Mouse (Mus musculus): ENCODE measurements around the gene Kcnk10. TPM values are rescaled to one million over a fixed set of nuclear protein-coding genes. Genes with fewer than 3 reads are reported as not detected.

Gene Kcnk10
- polyA plus RNA-seq, 1 experiment from 2014 or later: 47.6 TPM

- 13% methylated on average over 8 of the region's 8 CpGs for WGBS
- H3K4me3 ChIP-seq (replicated peaks): no peak overlapping the region
- peak overlapping the region; percentile 79 for H3K27ac ChIP-seq
- H3K27me3 ChIP-seq: no peaks in the 10 kb centered on the region
- no peaks in the 10 kb centered on the region for H3K9me3 ChIP-seq
- no peak overlapping the region for H3K4me2 ChIP-seq
- H3K4me1 ChIP-seq: peaks cover 47% of the 10 kb centered on the region
- H3K36me3 ChIP-seq (replicated peaks): peaks cover 11% of the 10 kb centered on the region
- H3K9ac ChIP-seq: no peak overlapping the region
- ATAC-seq (ENCODE audit: low FRiP score): peak; percentile 71
Observed at GRCm38 (mm10) chr12:98477673-98478461, 100.2 kb downstream of the Kcnk10 start.

GRCm38 (mm10) chr12:98471232-98471631 is 106.9 kb downstream of the Kcnk10 start:
- Histone ChIP-seq H3K4me3 (replicated peaks) (no peak overlapping the region), H3K27me3 (no peaks in the 10 kb centered on the region), H3K4me2 (no peak overlapping the region), H3K9ac (no peak overlapping the region), H3K27ac (no peak overlapping the region), H3K9me3 (no peaks in the 10 kb centered on the region), H3K36me3 (replicated peaks) (peaks cover 10% of the 10 kb centered on the region), H3K4me1 (no peaks in the 10 kb centered on the region)
- 85% methylated on average over 5 of the region's 5 CpGs for WGBS
- ATAC-seq (ENCODE audit: low FRiP score): no peak

- no peak overlapping the region for H3K4me2 ChIP-seq
- no peaks in the 10 kb centered on the region for H3K4me1 ChIP-seq
- H3K9me3 ChIP-seq: no peaks in the 10 kb centered on the region
- 89% methylated on average over 3 of the region's 3 CpGs for WGBS
- H3K9ac ChIP-seq: no peak overlapping the region
- H3K27me3 ChIP-seq: no peaks in the 10 kb centered on the region
- ATAC-seq (ENCODE audit: low FRiP score): no peak
- no peak overlapping the region for H3K4me3 ChIP-seq (replicated peaks)
- peaks cover 10% of the 10 kb centered on the region for H3K36me3 ChIP-seq (replicated peaks)
- no peak overlapping the region for H3K27ac ChIP-seq
Observed at GRCm38 (mm10) chr12:98470097-98470496, 108.0 kb downstream of the Kcnk10 start.

- H3K4me3 ChIP-seq (replicated peaks): no peak overlapping the region
- H3K9me3 ChIP-seq: no peaks in the 10 kb centered on the region
- H3K4me1 ChIP-seq: no peaks in the 10 kb centered on the region
- no peak overlapping the region for H3K9ac ChIP-seq
- no peak overlapping the region for H3K4me2 ChIP-seq
- peaks cover 5% of the 10 kb centered on the region; the same call in 1 of the 2 replicates for H3K36me3 ChIP-seq (replicated peaks)
- ATAC-seq (ENCODE audit: low FRiP score): no peak
- WGBS: 96% methylated on average over 4 of the region's 4 CpGs
- H3K27ac ChIP-seq: no peak overlapping the region
- H3K27me3 ChIP-seq: no peaks in the 10 kb centered on the region
Observed at GRCm38 (mm10) chr12:98467793-98468192, 110.3 kb downstream of the Kcnk10 start.

GRCm38 (mm10) chr12:98459889-98460288 is 118.2 kb downstream of the Kcnk10 start:
- no peak overlapping the region for H3K4me3 ChIP-seq (replicated peaks)
- no peak overlapping the region for H3K9ac ChIP-seq
- H3K4me1 ChIP-seq: no peaks in the 10 kb centered on the region
- 57% methylated on average over 3 of the region's 3 CpGs for WGBS
- no peaks in the 10 kb centered on the region for H3K9me3 ChIP-seq
- no peak overlapping the region for H3K27ac ChIP-seq
- H3K36me3 ChIP-seq (replicated peaks): peaks cover 8% of the 10 kb centered on the region; the same call in 1 of the 2 replicates
- H3K27me3 ChIP-seq: no peaks in the 10 kb centered on the region
- no peak overlapping the region for H3K4me2 ChIP-seq
- no peak for ATAC-seq (ENCODE audit: low FRiP score)

- Histone ChIP-seq H3K27me3 (no peaks in the 10 kb centered on the region), H3K36me3 (replicated peaks) (peaks cover 14% of the 10 kb centered on the region; the same call in 1 of the 2 replicates), H3K9ac (no peak overlapping the region), H3K27ac (no peak overlapping the region), H3K4me3 (replicated peaks) (no peak overlapping the region), H3K4me1 (no peaks in the 10 kb centered on the region), H3K4me2 (no peak overlapping the region), H3K9me3 (no peaks in the 10 kb centered on the region)
- 85% methylated on average over 4 of the region's 4 CpGs for WGBS
- ATAC-seq (ENCODE audit: low FRiP score): no peak
Observed at GRCm38 (mm10) chr12:98458944-98459343, 119.2 kb downstream of the Kcnk10 start.

- H3K27ac ChIP-seq: no peak overlapping the region
- peaks cover 19% of the 10 kb centered on the region for H3K36me3 ChIP-seq (replicated peaks)
- H3K27me3 ChIP-seq: no peaks in the 10 kb centered on the region
- H3K9ac ChIP-seq: no peak overlapping the region
- 89% methylated on average over 5 of the region's 5 CpGs for WGBS
- no peak overlapping the region for H3K4me3 ChIP-seq (replicated peaks)
- no peak overlapping the region for H3K4me2 ChIP-seq
- ATAC-seq (ENCODE audit: low FRiP score): no peak
- H3K9me3 ChIP-seq: no peaks in the 10 kb centered on the region
- no peaks in the 10 kb centered on the region for H3K4me1 ChIP-seq
Observed at GRCm38 (mm10) chr12:98458516-98458915, 119.6 kb downstream of the Kcnk10 start.

GRCm38 (mm10) chr12:98453161-98453560 is 124.9 kb downstream of the Kcnk10 start:
- Histone ChIP-seq H3K4me2 (no peak overlapping the region), H3K9me3 (no peaks in the 10 kb centered on the region), H3K27ac (no peak overlapping the region), H3K36me3 (replicated peaks) (peaks cover 29% of the 10 kb centered on the region), H3K9ac (no peak overlapping the region), H3K27me3 (no peaks in the 10 kb centered on the region), H3K4me3 (replicated peaks) (no peak overlapping the region), H3K4me1 (0 out of 2 replicates have a peak, but pooled peaks cover 2% of the 10 kb centered on the region)
- 90% methylated on average over 17 of the region's 17 CpGs for WGBS
- ATAC-seq (ENCODE audit: low FRiP score): no peak

- Histone ChIP-seq H3K36me3 (replicated peaks) (peaks cover 29% of the 10 kb centered on the region), H3K4me3 (replicated peaks) (no peak overlapping the region), H3K4me2 (no peak overlapping the region), H3K9ac (no peak overlapping the region; the same call in 1 of the 2 replicates), H3K27ac (no peak overlapping the region), H3K9me3 (no peaks in the 10 kb centered on the region), H3K27me3 (no peaks in the 10 kb centered on the region), H3K4me1 (peaks cover 7% of the 10 kb centered on the region; the same call in 1 of the 2 replicates)
- ATAC-seq (ENCODE audit: low FRiP score): no peak
- WGBS: 83% methylated on average over 7 of the region's 7 CpGs
Observed at GRCm38 (mm10) chr12:98452646-98453045, 125.5 kb downstream of the Kcnk10 start.

GRCm38 (mm10) chr12:98445637-98446036 is 132.5 kb downstream of the Kcnk10 start:
- no peak overlapping the region for H3K4me2 ChIP-seq
- H3K4me1 ChIP-seq: peaks cover 7% of the 10 kb centered on the region; the same call in 1 of the 2 replicates
- H3K27me3 ChIP-seq: no peaks in the 10 kb centered on the region
- ATAC-seq (ENCODE audit: low FRiP score): no peak
- H3K27ac ChIP-seq: no peak overlapping the region
- no peak overlapping the region for H3K4me3 ChIP-seq (replicated peaks)
- no peaks in the 10 kb centered on the region for H3K9me3 ChIP-seq
- H3K36me3 ChIP-seq (replicated peaks): peaks cover 6% of the 10 kb centered on the region
- no peak overlapping the region for H3K9ac ChIP-seq
- WGBS: 79% methylated on average over 5 of the region's 5 CpGs

- Histone ChIP-seq H3K4me3 (replicated peaks) (no peak overlapping the region), H3K27me3 (no peaks in the 10 kb centered on the region), H3K36me3 (replicated peaks) (peaks cover 7% of the 10 kb centered on the region), H3K4me2 (no peak overlapping the region), H3K9ac (no peak overlapping the region), H3K27ac (no peak overlapping the region), H3K9me3 (no peaks in the 10 kb centered on the region), H3K4me1 (peaks cover 7% of the 10 kb centered on the region; the same call in 1 of the 2 replicates)
- WGBS: 88% methylated on average over 5 of the region's 5 CpGs
- no peak for ATAC-seq (ENCODE audit: low FRiP score)
Observed at GRCm38 (mm10) chr12:98444860-98445259, 133.2 kb downstream of the Kcnk10 start.

GRCm38 (mm10) chr12:98443754-98444153 is 134.4 kb downstream of the Kcnk10 start:
- H3K4me1 ChIP-seq: peaks cover 7% of the 10 kb centered on the region; the same call in 1 of the 2 replicates
- H3K4me3 ChIP-seq (replicated peaks): no peak overlapping the region
- ATAC-seq (ENCODE audit: low FRiP score): no peak
- H3K27ac ChIP-seq: no peak overlapping the region
- peaks cover 17% of the 10 kb centered on the region for H3K36me3 ChIP-seq (replicated peaks)
- no peak overlapping the region for H3K4me2 ChIP-seq
- no peaks in the 10 kb centered on the region for H3K27me3 ChIP-seq
- no peaks in the 10 kb centered on the region for H3K9me3 ChIP-seq
- WGBS: 86% methylated on average over 3 of the region's 3 CpGs
- no peak overlapping the region for H3K9ac ChIP-seq

GRCm38 (mm10) chr12:98438080-98438479 is 140.0 kb downstream of the Kcnk10 start:
- WGBS: 87% methylated on average over 2 of the region's 2 CpGs
- no peak overlapping the region for H3K4me3 ChIP-seq (replicated peaks)
- H3K27me3 ChIP-seq: no peaks in the 10 kb centered on the region
- ATAC-seq (ENCODE audit: low FRiP score): no peak
- H3K4me1 ChIP-seq: no peaks in the 10 kb centered on the region
- no peaks in the 10 kb centered on the region for H3K9me3 ChIP-seq
- H3K36me3 ChIP-seq (replicated peaks): peaks cover 49% of the 10 kb centered on the region
- no peak overlapping the region for H3K9ac ChIP-seq
- no peak overlapping the region for H3K4me2 ChIP-seq
- H3K27ac ChIP-seq: no peak overlapping the region
